Mouse (Mus musculus) neural tube, embryonic 14.5 days (tissue): Measurements from ENCODE around the gene Hcn1. TPM values are rescaled to one million over a fixed set of nuclear protein-coding genes. Genes with fewer than 3 reads are reported as not detected.

Source experiments
- ATAC-seq: fragments of 200-750 bp; cut with Nextera tagmentation; 2 replicates; pipeline ENCODE4 v1.8.0; 2017; ENCODE audit warnings: low read depth, mild to moderate bottlenecking, moderate TSS enrichment, moderate library complexity
- H3K27ac ChIP-seq: fragments of 300-500 bp; sonication (generic); 2 replicates; pipeline ENCODE4 v1.5.1; 2014; ENCODE audit warnings: low read depth, mild to moderate bottlenecking, control low read depth, low read length, moderate library complexity, mixed read lengths
- H3K27me3 ChIP-seq: fragments of 300-500 bp; sonication (generic); 2 replicates; pipeline ENCODE4 v1.6.1; 2014; ENCODE audit warnings: low read length; ENCODE audit not compliant: control insufficient read depth, insufficient read depth
- H3K36me3 ChIP-seq: fragments of 300-500 bp; sonication (generic); 2 replicates; pipeline ENCODE4 v1.6.1; 2014; ENCODE audit warnings: low read length, mixed read lengths; ENCODE audit not compliant: control insufficient read depth, insufficient read depth
- H3K4me1 ChIP-seq: fragments of 300-500 bp; sonication (generic); 2 replicates; pipeline ENCODE4 v1.6.1; 2014; ENCODE audit warnings: low read length; ENCODE audit not compliant: control insufficient read depth, insufficient read depth
- H3K4me2 ChIP-seq: fragments of 300-500 bp; sonication (generic); 2 replicates; pipeline ENCODE4 v1.6.1; 2014; ENCODE audit warnings: mild to moderate bottlenecking, low read depth, low read length, control low read depth
- H3K4me3 ChIP-seq: fragments of 300-500 bp; sonication (generic); 2 replicates; pipeline ENCODE4 v1.5.1; 2014; ENCODE audit warnings: low read depth, low read length, control low read depth, mixed read lengths
- H3K9ac ChIP-seq: fragments of 300-500 bp; sonication (generic); replicated peaks from 2 replicates; pipeline ENCODE4 v1.6.1; 2014; ENCODE audit warnings: low read depth, mild to moderate bottlenecking, control low read depth, low read length, mixed read lengths
- H3K9me3 ChIP-seq: fragments of 300-500 bp; sonication (generic); 2 replicates; pipeline ENCODE4 v1.6.1; 2016; ENCODE audit warnings: low read length; ENCODE audit not compliant: control insufficient read depth
- WGBS: fragments of 180-500 bp; shearing (Covaris S2); extraction: QIAGEN DNeasy Blood & Tissue Kit; methylation state at CpG from one replicate; pipeline ENCODE4 v1.1.7; 2014; 5-methylcytosine and 5-hydroxymethylcytosine counted together
- polyA plus RNA-seq: library from polyadenylated mRNA; unstranded; fragments of >200 nt; fragmentation: Nextera tagmentation; extraction: Ambion mirVana; gene quantifications from 2 replicates; pipeline ENCODE4 v1.2.1, GENCODE M21; 2014

Hcn1 gene
- polyA plus RNA-seq, 1 experiment from 2014 or later, result 1.6 TPM

GRCm38 (mm10) chr13:117946843-117947242 is 344.7 kb downstream of the Hcn1 start:
- Histone ChIP-seq H3K27me3 (no peaks in the 10 kb centered on the region), H3K9me3 (no peaks in the 10 kb centered on the region), H3K4me1 (no peaks in the 10 kb centered on the region), H3K4me3 (no peak overlapping the region), H3K36me3 (no peaks in the 10 kb centered on the region), H3K4me2 (no peak overlapping the region), H3K9ac (no peak overlapping the region), H3K27ac (no peak overlapping the region)
- ATAC-seq, result no peak
- 87% methylated on average over 3 of the region's 3 CpGs for WGBS

GRCm38 (mm10) chr13:117947704-117948376 is 345.7 kb downstream of the Hcn1 start:
- no peak overlapping the region for H3K9ac ChIP-seq
- H3K4me3 ChIP-seq, result no peak overlapping the region
- no peaks in the 10 kb centered on the region for H3K9me3 ChIP-seq
- no peak overlapping the region for H3K27ac ChIP-seq
- H3K4me2 ChIP-seq, result no peak overlapping the region
- 56% methylated on average over 1 of the region's 1 CpGs for WGBS
- H3K4me1 ChIP-seq, result no peaks in the 10 kb centered on the region
- ATAC-seq, result no peak
- H3K27me3 ChIP-seq, result no peaks in the 10 kb centered on the region
- no peaks in the 10 kb centered on the region for H3K36me3 ChIP-seq

- no peaks in the 10 kb centered on the region for H3K4me1 ChIP-seq
- no peak overlapping the region for H3K4me2 ChIP-seq
- H3K27ac ChIP-seq, result no peak overlapping the region
- no peaks in the 10 kb centered on the region for H3K27me3 ChIP-seq
- H3K9ac ChIP-seq, result no peak overlapping the region
- H3K9me3 ChIP-seq, result no peaks in the 10 kb centered on the region
- ATAC-seq, result peak; percentile 46; the same call in 1 of the 2 replicates
- no peak overlapping the region for H3K4me3 ChIP-seq
- no peaks in the 10 kb centered on the region for H3K36me3 ChIP-seq
- 9% methylated on average over 18 of the region's 18 CpGs for WGBS
Measured at GRCm38 (mm10) chr13:117958496-117959421, 356.6 kb downstream of the Hcn1 start.

GRCm38 (mm10) chr13:117964620-117965019 is 362.5 kb downstream of the Hcn1 start:
- H3K27me3 ChIP-seq, result no peaks in the 10 kb centered on the region
- H3K4me3 ChIP-seq, result no peak overlapping the region
- no peak overlapping the region for H3K27ac ChIP-seq
- ATAC-seq, result no peak
- no peaks in the 10 kb centered on the region for H3K9me3 ChIP-seq
- no peak overlapping the region for H3K4me2 ChIP-seq
- H3K9ac ChIP-seq, result no peak overlapping the region
- no peaks in the 10 kb centered on the region for H3K36me3 ChIP-seq
- H3K4me1 ChIP-seq, result no peaks in the 10 kb centered on the region

GRCm38 (mm10) chr13:117975382-117975781 is 373.3 kb downstream of the Hcn1 start:
- H3K4me1 ChIP-seq, result no peaks in the 10 kb centered on the region
- H3K4me2 ChIP-seq, result no peak overlapping the region
- H3K4me3 ChIP-seq, result no peak overlapping the region
- H3K27me3 ChIP-seq, result no peaks in the 10 kb centered on the region
- H3K9ac ChIP-seq, result no peak overlapping the region
- no peak overlapping the region for H3K27ac ChIP-seq
- H3K36me3 ChIP-seq, result no peaks in the 10 kb centered on the region
- no peaks in the 10 kb centered on the region for H3K9me3 ChIP-seq
- ATAC-seq, result peak; percentile 49; the same call in 1 of the 2 replicates
- WGBS, result 67% methylated on average over 7 of the region's 7 CpGs

GRCm38 (mm10) chr13:117975823-117976222 is 373.7 kb downstream of the Hcn1 start:
- Histone ChIP-seq H3K4me3 (no peak overlapping the region), H3K4me1 (no peaks in the 10 kb centered on the region), H3K9me3 (no peaks in the 10 kb centered on the region), H3K27ac (no peak overlapping the region), H3K9ac (no peak overlapping the region), H3K36me3 (no peaks in the 10 kb centered on the region), H3K4me2 (no peak overlapping the region), H3K27me3 (no peaks in the 10 kb centered on the region)
- ATAC-seq, result no peak
- 57% methylated on average over 10 of the region's 10 CpGs for WGBS

GRCm38 (mm10) chr13:117984339-117984738 is 382.2 kb downstream of the Hcn1 start:
- H3K27me3 ChIP-seq, result no peaks in the 10 kb centered on the region
- ATAC-seq, result no peak
- H3K4me2 ChIP-seq, result no peak overlapping the region
- H3K27ac ChIP-seq, result no peak overlapping the region
- no peak overlapping the region for H3K9ac ChIP-seq
- H3K4me3 ChIP-seq, result no peak overlapping the region
- no peaks in the 10 kb centered on the region for H3K4me1 ChIP-seq
- no peaks in the 10 kb centered on the region for H3K9me3 ChIP-seq
- 87% methylated on average over 2 of the region's 2 CpGs for WGBS
- no peaks in the 10 kb centered on the region for H3K36me3 ChIP-seq

GRCm38 (mm10) chr13:117999767-118000488 is 397.8 kb downstream of the Hcn1 start:
- H3K27ac ChIP-seq, result no peak overlapping the region
- no peak overlapping the region for H3K9ac ChIP-seq
- no peaks in the 10 kb centered on the region for H3K36me3 ChIP-seq
- H3K4me2 ChIP-seq, result no peak overlapping the region
- ATAC-seq, result no peak
- no peaks in the 10 kb centered on the region for H3K27me3 ChIP-seq
- WGBS, result 77% methylated on average over 2 of the region's 2 CpGs
- no peak overlapping the region for H3K4me3 ChIP-seq
- no peaks in the 10 kb centered on the region for H3K9me3 ChIP-seq
- no peaks in the 10 kb centered on the region for H3K4me1 ChIP-seq
